Mouse (Mus musculus) layer of hippocampus, adult 8-10 months (tissue): ENCODE data around the gene Rbm33. TPM values are rescaled to one million over a fixed set of nuclear protein-coding genes. Genes with fewer than 3 reads are reported as not detected.

Experiments used
- DNase-seq, 2 experiments: peaks; one replicate each; pipeline ENCODE4 v3.0.0; 2022; ENCODE audit warnings: low spot score in 2 of 2
- total RNA-seq, 4 experiments: library from RNA; stranded (reverse); gene quantifications; 2 replicates each; pipeline ENCODE4 v1.2.4; 2022

Rbm33 gene
- total RNA-seq, 4 experiments from 2014 or later: 60.2 to 70.2 (median 65.7) TPM

DNA sequence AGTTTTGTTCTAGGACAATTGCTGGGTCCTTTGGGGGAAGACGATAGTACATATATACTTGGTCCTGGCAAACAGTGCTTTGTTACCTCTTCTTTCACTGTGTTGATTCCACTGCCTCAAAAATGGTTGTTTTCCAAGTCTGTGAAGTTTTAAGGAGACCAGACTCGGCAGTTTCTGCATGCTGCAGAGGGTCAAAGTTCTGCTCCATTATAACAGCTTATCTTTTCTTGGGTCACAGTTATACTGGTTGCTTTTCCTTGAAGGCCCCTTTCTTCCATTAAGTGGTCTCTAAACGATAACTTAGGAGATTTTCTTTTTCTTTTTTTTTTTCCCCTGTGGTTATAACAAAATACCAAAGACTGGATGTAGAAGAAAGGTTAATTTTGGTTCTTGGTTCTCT lies 89.7 kb downstream of the Rbm33 start:
- DNase-seq: no peak

DNA sequence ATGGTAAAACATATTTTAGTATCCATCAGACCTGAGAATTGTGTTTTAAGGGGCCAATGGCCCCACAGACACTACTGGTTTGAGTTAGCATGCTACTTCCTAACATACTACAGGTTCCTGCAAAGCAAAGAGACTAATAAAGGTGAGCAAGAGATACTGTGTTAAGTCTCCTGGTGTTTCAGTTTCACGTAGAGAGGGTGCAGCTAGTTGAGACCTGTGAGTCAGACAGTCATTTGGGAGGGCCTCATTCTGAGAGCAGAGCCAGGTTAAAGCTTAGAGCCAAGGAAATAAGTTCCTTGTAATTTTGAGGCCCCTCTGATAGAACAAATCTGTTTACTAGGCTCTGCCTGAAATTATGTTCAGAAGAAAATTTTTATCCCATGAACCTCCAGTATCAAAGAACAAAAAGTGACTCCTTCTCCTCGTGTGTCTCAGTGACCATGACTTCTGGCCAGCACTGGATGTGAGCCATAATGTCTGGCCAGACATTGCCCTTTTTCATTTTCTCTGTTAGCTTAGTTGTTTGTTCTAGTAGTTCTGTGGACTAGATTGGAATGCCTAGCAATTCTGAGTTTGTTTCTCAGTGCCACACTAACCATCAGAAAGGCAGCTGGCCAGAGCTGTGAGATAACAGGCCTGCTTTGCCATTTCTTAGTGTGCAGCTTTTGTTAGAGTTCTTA lies 95.2 kb downstream of the Rbm33 start:
- DNase-seq: no peak

DNA sequence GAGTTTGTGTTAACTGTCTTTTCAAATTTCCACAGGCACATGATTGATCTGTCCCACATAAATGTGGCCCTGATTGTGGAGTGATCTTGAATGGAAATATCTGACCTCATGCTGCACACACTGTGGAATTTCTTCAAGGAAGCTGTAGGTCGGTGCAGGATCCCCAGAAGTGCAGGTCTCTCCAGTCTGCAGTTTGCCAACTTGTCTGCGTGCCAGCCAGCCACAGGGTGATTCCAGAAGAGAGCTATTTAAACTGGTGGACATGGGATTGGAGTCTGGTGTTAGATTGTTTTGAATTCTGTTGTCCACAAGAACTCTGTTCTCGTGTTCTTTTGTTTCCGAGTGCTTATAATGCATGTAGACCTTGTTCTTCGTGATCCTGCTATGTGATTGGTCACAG lies 96.6 kb downstream of the Rbm33 start:
- DNase-seq: no peak

DNA sequence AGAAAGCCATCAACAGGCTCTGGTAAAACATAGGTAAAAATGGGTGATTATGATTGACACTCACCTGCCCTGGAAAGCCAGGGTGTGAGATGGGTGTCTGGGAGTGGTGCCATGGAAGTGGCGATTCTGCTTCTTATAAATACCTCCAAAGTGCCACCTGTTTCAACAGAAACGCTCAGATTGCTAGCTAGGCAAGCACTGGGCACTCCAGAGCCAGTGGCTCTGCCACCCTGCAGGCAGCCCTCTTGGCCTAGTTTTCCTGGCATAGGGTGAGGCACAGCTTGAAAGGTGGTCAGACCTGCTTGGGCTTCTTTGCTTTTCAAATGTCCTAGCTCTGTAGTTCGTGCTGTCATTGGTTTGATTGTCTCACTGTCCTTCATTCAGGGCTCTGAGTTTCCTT lies 97.2 kb downstream of the Rbm33 start:
- DNase-seq: no peak

DNA sequence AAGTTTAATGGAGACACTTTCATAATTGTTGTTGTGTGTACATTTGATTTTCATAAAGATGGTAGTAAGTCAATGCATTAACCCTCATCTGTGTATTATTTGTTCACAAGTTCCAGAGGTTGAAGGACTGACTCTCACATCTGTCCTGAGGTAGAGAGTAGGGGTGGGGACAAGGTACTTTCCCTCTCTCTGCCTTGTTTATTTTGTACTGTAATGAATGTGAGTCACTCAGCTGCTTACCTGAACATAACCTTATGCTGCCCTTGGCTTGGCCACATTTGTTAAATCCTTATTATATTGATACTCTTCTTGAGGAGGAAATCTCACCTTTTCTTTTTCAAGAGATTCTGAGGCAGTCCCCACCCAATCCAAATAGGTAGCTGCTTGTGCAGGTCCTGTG lies 99.1 kb downstream of the Rbm33 start:
- DNase-seq: no peak

DNA sequence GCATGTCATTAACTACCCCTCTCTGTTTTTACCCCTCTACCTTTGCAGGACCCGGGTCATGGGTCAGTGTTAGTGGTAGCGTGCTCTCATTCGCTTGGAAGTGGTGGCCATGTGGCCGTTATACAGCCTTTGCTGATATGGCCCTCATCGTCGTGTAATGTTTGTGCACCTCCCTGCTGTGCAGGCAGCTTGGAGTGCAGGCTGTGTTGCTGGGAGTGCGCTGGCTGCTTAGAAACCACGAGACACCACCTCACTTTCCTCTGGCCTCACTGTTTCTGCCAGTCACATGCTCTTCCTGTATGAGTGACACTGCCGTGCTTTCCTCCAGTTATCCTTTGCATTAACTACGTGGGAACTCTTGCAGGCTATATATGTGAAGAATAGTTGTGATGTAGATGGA lies 101.8 kb downstream of the Rbm33 start:
- no peak for DNase-seq

DNA sequence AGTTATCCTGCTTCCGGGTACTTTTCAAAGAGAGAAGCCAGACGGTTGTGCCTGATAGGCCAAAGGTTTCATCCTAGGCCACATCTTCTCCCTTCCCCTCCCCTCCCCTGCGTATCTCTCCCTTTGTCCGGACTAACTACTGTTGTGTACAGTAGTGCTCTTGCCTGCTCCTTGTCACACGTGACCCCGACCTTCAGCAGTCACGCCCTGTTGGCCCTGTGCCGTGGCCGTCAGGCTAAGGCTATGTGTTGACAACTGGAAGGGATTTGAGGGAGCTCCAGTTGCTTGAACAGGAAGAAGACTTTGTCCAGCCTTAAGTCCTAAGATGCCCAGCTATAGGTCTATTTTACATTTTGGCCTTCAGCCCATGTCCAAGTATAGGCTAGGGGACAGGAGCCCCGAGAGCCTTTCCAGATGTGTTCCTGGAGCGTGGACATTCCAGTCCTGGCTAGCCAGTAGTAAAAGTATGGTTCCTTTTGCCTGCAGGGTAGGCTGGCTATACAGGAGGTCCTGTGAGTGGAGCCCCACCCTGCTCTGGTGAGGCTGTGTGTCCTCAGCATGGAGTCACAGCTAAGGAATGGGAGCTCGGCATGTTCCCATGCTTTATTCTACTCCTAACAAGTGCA lies 102.8 kb downstream of the Rbm33 start:
- no peak for DNase-seq

DNA sequence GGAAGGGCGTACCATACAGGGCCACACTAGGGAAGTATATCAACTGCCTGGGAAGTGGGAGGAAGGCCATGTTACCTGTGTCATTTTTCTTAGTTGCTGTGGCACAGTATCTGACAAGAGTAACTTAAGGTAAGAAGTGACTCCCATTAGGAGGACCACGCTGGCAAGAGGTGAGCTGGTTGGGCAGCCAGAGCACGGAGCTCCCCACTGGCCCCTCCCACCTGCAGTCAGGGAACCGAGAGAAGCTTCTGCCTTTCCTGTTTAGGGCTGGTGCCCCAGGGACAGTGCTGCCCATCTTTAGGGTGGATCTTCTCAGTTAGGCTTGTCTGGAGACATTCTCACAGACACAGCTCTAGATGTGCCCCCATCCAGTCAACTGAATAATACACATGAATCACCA lies 106.9 kb downstream of the Rbm33 start:
- DNase-seq: no peak

DNA sequence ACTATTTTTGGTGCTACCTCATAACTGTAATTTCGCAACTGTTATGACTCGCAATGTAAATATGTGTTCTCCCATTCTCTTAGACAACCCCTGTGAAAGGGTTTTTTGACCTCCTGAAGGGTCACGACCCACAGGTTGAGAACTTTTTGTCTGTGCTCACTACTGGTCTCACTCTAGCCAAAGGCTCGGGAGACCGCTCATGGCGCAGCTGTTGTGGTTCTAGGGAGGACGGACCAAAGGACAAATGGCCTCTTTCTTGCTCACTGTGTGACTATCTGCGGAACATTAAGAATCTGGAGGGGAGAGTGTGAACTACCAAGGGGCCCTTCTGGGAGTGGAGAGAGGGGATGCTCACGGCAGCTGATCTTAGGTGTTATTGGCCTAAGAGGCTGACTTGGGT lies 109.0 kb downstream of the Rbm33 start:
- no peak for DNase-seq

DNA sequence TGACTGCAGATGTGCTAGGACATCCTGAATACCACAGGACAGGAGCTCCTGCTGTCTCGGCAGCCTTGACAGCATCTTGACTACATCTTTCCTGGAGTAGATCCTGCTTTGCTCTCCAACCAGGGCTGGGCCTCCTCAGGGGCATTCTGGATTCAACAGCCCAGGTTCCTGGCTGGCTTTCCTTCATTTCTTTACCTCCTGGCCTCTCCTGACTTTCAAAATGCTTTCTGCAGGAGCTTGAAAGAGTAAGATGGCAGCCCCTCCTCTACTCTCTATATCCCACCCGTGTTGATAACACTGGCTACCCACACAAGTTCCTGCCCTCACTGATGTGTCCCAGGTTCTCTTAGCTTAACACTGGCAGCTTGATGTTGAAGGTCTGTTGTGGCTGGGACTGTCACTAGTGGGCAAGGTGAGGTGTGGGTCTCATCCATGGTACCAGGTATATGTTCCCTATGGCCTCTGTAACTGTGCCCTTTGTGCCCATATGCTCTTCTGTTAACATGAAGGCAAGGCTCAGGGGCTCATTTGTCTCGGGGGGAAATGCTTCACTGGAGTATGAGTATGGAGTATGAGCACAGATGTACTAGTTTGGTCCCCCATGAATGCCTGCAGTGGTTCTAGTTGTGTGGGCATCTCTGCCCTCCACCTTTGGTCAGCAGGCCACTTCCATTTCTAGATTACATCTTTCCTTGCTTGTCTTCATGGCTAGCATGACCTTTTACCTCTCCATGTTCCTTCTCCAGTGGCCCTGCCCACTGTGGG lies 133.4 kb downstream of the Rbm33 start:
- no peak for DNase-seq

DNA sequence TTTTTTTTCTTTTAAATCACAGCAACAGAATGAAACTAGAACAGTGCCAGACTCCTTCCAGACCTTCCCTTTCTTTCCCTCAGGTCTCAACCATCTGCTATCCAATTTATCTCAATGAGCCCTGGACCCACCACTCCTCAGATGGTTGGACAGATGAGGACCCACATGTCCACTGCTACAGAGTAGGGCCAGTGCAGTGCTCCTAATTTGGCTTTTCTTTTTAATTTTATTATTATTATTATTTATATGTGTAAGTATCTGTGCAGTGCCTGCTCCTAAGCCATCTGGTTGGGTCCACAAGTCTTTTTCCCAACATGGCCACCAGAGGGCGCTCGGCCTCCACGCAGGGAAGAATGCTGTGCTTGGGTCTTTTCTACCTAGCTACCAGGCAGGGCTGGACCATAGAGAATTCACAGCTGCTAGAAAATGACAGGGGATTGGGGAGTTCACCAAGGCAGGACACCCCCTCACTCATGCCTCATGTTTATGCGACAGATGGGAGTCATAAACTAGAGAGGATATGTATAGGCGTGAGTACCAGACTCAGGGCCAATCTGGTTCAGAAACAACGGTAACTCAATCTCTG lies 134.2 kb downstream of the Rbm33 start:
- DNase-seq: peak; percentile 63 to 90

DNA sequence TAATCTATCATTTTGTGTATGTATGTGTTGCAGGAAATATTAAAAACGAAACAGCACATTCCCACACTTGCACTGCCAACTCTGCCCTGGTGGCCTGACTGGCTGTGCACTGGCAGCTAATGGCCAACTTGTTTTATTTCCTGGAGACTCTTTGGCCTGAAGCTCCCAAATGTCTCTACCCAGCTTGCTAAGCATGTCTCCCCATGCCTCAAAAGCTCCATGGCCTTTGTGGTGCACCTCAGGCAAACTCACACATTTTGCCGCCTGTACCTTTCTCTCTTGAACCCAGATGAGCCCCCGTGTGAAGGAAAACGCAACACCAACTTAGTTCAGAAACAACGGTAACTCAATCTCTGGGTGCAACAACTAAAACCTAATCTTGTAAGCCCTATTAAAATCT lies 136.2 kb downstream of the Rbm33 start:
- DNase-seq: peak in 1 of 2 experiments; percentile 0

DNA sequence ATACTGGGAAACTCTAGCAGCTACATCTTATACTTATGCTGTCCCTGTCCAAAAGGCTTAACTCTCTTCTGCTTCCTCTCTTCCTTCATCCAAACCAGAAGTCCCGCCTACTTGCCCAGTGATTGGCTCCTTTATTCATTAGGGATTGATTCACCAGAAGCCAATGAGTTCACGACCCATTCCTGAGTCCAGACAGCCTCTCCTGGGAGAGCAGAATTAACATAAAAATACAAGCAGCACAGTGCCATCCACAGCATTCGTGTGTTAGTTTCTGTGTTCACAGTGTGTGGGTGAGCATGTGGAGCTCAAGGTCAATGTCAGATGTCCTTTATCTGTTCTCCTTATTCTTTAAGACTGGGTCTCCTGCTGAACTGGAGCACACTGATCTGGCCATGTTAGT lies 136.6 kb downstream of the Rbm33 start:
- DNase-seq: no peak

DNA sequence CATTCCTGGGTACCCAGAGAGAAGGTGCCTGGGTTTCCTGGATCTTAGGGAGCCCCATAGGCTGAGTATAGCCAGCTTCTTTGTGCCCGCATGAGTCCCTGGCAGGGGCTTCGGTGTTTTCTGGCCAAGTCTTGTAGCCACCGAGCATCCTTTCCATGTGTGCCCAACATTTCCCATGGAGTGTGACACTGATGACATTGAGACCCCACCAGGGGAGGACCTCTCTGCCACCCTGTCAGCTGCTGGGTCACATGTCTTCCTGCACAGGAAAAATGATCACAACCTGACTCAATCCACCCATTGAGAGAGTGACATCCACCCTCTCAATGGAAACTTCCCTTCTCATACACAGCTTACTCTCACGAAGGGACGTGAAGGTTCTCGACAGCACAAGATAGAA lies 137.6 kb downstream of the Rbm33 start:
- peak in 1 of 2 experiments; percentile 1 for DNase-seq

DNA sequence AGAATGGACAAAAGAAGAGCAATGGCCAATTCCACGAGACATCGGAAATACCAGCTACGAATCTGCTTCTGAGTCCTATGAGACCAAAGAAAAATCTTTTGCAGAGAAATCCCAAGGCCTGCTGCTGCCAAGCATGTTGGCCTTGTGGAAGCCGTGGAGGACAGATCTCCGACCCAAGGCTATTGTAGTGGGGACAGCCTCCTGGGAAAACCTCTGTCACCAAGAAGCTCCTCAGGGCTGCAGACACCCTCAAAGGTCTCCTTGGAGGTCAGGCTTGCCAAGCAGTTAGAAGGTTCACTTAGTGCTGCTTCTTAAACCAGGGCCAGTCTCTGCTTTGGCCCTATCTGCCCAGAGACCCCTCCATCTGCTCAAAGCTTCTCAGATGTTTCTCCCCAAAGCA lies 138.8 kb downstream of the Rbm33 start:
- no peak for DNase-seq

DNA sequence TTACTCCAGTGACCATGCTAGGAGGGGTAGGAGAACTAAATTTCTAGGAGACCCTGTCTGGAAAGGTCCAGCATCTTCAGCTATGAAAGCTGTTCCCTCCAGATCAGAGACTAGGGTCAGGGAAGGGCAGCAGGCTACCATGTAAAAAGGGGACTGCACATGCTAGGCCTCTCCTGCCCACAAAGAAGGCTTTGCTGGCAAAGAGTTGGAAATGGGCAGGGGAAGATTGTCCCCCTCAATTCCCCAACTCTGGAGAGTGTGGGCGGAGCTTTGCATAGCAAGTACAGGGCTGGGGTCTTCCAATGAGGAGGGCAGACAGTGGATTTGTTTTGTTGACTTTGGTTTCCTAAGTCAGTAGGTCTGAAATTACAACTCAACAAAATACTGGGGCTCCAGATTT lies 139.4 kb downstream of the Rbm33 start:
- DNase-seq: peak in 1 of 2 experiments; percentile 1

DNA sequence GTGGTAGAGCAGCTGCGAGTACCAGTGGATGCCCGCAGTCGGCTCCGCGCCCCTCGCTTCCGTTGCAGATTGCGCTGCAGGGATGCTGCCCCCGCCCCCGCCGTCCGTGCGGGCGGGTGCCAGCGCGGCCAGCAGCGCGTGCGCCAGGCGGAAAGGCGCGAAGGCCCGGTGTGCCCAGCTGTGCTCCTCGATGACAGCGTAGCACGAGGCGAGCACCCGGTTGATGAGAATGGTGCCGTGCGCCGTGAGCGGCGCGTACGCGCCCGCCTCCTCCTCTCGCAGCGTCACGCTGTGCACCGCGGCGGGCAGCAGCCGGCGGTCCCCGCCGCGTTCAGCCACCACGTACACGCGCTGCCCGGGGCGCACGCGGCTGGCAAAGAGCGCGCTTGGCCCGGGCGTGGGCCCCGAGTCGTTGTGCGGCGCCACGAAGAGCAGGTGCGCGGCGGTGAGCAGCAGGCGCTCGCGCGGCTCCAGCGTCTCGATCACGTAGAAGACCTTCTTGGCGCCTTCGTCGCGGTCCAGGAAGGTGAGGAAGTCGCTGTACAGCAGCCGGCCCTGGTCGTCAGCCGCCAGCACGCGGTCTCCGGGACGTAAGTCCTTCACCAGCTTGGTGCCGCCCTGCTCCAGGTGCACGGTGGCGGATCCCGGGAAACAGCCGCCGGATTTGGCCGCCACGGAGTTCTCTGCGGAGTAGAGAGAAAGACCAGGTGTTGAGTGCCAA lies 141.2 kb downstream of the Rbm33 start:
- DNase-seq: peak in 1 of 2 experiments; percentile 1

DNA sequence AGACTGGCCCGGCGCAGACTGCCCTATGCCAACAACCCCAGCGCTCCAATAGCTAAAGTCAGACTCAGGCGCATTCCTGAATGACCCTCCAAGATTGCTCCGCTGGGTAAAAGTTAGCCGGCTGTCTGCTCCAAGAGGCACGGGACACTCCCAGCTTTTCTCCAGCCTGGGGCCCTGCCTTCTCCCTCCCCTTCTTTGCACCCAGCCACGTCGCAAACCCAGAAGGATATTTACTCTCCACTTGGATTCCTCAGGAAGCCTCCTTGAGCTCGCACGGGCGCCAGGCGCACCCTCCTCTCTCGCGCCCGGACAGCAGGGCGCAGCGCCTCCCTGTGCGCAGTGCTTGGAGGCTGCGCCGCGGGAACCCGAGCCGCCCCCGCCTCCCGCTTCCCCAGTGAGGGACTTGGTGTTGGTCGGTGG lies 141.9 kb downstream of the Rbm33 start:
- DNase-seq: peak in 1 of 2 experiments; percentile 1

DNA sequence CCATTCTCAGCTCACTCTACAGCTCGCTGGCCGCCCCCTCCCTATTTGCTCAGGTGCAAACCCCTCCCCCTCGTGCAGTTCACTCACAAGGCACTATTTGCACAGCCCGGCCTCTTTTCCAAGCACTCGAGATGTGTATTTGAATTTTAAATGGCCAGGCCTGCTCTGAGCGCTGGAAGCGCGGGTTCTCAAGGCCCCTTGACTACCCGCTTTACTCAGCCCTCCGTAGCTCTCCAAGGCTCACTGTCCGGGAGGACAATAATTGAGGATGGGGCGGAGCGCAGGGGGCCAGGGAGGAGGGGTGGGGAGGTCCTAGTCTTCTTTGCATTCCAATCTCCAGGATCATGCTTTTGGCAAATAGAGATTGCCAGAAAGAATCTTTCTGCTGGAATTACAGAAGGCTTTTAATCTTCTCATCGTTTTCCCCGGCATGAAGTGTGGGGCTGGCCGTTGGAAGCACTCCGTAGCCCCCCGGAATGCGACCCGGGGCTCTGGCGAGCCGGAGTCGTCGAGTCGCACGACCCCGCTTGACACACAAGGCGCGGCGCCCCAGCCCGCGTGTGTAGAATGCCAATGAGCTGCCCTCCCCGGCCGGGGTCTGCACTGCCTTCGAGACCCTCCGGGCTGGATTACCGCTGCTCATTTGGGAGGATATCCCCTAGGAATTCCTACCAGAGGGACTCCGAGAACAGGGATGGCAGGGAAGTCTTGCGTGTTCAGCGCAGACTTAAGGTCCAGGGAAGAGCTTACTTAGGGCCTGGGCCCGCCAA lies 142.7 kb downstream of the Rbm33 start:
- DNase-seq: peak in 1 of 2 experiments; percentile 0

DNA sequence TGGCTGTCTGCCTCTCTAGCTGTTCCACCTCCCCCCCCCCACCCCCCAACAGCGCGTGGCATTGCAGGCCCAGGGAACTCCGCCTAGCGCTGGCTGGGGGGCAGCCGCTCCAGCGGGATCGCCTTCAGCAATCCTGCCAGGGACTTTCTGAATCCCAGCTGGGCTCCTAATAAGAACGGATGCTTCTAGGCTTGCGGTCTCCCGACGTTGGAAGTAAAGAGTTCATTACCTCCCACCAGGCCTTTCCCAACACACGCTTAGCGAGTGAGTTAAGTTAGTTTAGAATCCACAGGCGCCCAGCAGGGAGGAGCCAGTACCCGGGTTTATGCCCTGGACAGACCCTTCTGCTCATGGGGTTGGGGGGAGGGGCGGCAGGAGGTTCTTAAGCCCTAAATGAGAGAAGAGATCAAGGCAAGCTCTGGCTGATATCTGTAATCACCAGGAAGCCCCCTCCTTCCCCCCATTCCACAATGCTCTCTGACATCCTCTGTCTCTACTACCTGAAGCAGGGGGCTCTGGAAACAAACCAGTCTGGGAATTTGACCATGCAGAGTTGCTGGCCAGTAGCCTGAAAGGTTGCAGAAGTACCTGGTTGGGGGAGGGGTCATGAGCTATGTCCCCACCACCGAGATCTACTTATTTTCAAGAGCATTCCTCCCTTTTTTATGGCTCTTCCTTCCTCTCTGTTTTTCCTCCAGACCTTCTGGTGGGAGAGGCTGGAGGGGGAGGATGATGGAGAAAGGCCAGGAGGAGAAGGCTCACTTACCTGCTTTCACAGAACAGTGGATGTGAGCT lies 143.8 kb downstream of the Rbm33 start:
- no peak for DNase-seq
